Mouse (Mus musculus): ENCODE data around the gene Pms2. TPM values are rescaled to one million over a fixed set of nuclear protein-coding genes. Genes with fewer than 3 reads are reported as not detected.

Gene Pms2
- total RNA-seq, 2 experiments from 2014 or later: 7.0 to 7.8 TPM

GRCm38 (mm10) chr5:143982361-143982760 is 72.6 kb downstream of the Pms2 start:
- DNase-seq: no peak

More at GRCm38 (mm10) chr5:143982361-143982760, 72.6 kb downstream of the Pms2 start:
- intact Hi-C loops (cut with DNase I): no loop called here

Other genes with a start within 250 kb of the Pms2 start
- gene Usp42, start 177.7 kb upstream of the Pms2 start, total RNA-seq (2021): 10 to 100 TPM in 1 of 2 experiments, 1 to 10 TPM in 1; 9.7 to 11.3 TPM
- 10 to 100 TPM; 19.9 to 21.9 TPM for gene Eif2ak1, start 92.2 kb upstream of the Pms2 start, total RNA-seq (2021)
- gene Ankrd61, start 12.3 kb upstream of the Pms2 start, total RNA-seq (2021): not detected
- 10 to 100 TPM; 31.0 to 34.6 TPM for gene Aimp2, start 117 bp upstream of the Pms2 start, total RNA-seq (2021)
- gene Gm42421, start 18.2 kb downstream of the Pms2 start, total RNA-seq (2021): under 1 TPM in 1 of 2 experiments, not detected in 1; 0.72 TPM
- under 1 TPM; 0.24 to 0.30 TPM for gene Rsph10b, start 23.1 kb downstream of the Pms2 start, total RNA-seq (2021)
- gene Ccz1, start 104.9 kb downstream of the Pms2 start, total RNA-seq (2021): 10 to 100 TPM; 36.0 to 39.6 TPM
- not detected for gene Ocm, start 116.7 kb downstream of the Pms2 start, total RNA-seq (2021)
- gene Lmtk2, start 190.5 kb downstream of the Pms2 start, total RNA-seq (2021): 10 to 100 TPM; 19.9 to 22.6 TPM